Mouse (Mus musculus): ENCODE measurements around the gene Pm20d1. TPM values are rescaled to one million over a fixed set of nuclear protein-coding genes. Genes with fewer than 3 reads are reported as not detected.

The Pm20d1 gene
- total RNA-seq, 2 experiments from 2014 or later, result 0.75 to 1.8 TPM

Other genes starting within 250 kb of the Pm20d1 start
- under 1 TPM; 0.23 to 0.36 TPM for gene Avpr1b, start 198.1 kb upstream of the Pm20d1 start, total RNA-seq (2021)
- under 1 TPM in 1 of 2 experiments, not detected in 1; 0.39 TPM for gene Ctse, start 159.1 kb upstream of the Pm20d1 start, total RNA-seq (2021)
- 1 to 10 TPM; 1.7 to 2.8 TPM for gene Rab7b, start 108.7 kb upstream of the Pm20d1 start, total RNA-seq (2021)
- gene Slc26a9, start 53.4 kb upstream of the Pm20d1 start, total RNA-seq (2021), result under 1 TPM; 0.34 to 0.47 TPM
- gene Slc41a1, start 30.1 kb downstream of the Pm20d1 start, total RNA-seq (2021), result 10 to 100 TPM; 53.0 to 59.9 TPM
- gene Rab29, start 69.8 kb downstream of the Pm20d1 start, total RNA-seq (2021), result 1 to 10 TPM; 6.8 to 8.2 TPM
- 100 to 1,000 TPM; 175 to 190 TPM for gene Nucks1, start 113.2 kb downstream of the Pm20d1 start, total RNA-seq (2021)
- gene Slc45a3, start 165.6 kb downstream of the Pm20d1 start, total RNA-seq (2021), result under 1 TPM; 0.13 to 0.48 TPM
- gene Elk4, start 210.2 kb downstream of the Pm20d1 start, total RNA-seq (2021), result 10 to 100 TPM; 60.1 to 61.6 TPM